Mouse (Mus musculus) heart, adult 2 months (tissue): Measurements from ENCODE around the gene Sh2b1.

ENCODE experiments used
- CTCF ChIP-seq: fragments of 200-600 bp; IDR thresholded peaks from 2 replicates; pipeline ENCODE4 v1.8.1; 2022; ENCODE audit warnings: antibody characterized with exemption, mild to moderate bottlenecking, moderate library complexity
- EP300 ChIP-seq: fragments of 200-500 bp; IDR thresholded peaks from 2 replicates; pipeline ENCODE4 v1.6.1; 2011; ENCODE audit warnings: low read depth, low read length, control low read depth; ENCODE audit not compliant: insufficient read depth
- POLR2A ChIP-seq: fragments of 200-500 bp; IDR thresholded peaks from 2 replicates; pipeline ENCODE4 v1.6.1; 2011; ENCODE audit warnings: mild to moderate bottlenecking, low read depth, low read length, control low read depth; ENCODE audit not compliant: insufficient read depth

DNA sequence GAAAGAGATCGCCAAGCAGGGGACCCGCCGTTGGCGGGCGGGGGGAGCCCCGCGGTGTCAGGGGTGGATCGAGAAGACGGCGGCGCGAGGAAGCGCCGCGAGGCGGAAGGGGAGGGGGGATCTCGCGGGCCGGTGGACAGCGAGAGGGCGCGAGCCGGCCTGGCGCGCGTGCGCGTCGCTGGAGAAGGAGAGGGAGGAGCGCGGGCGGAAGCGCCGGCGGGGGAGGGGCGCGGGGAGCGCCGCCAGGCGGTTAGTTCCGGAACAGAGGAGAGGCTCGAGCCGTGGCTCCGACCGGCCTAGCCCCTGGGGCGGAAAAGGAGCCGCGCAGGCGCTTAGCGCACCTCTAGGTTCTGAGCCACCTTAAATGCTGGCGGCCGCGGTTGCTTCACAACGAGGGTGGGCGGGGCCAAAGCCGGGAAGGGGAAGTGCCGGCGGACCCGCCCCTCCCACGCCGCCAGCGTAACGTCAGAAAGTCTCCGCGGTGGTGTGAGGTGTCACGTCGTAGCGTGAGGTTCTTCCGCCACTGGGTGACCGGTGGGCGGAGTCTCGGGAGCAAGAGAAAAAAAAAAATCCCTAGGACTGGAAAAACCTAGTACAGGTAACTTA, 28.2 kb upstream of the Sh2b1 start, which contains the start of gene Atxn2l:
- TF ChIP-seq EP300 (peak; percentile 93), CTCF (peak; percentile 80), POLR2A (peak; percentile 60)
